Mouse (Mus musculus) CD4-positive, CD25-positive, alpha-beta regulatory T cell, adult 9 weeks (primary cell): Measurements from ENCODE around the gene Gm8947. TPM values are rescaled to one million over a fixed set of nuclear protein-coding genes. Genes with fewer than 3 reads are reported as not detected.

Experiments used
- polyA plus RNA-seq: library from polyadenylated mRNA; unstranded; fragments of 100-300 nt; shearing (Covaris generic); gene quantifications from one replicate; pipeline ENCODE4 v1.2.1, GENCODE M21; 2017

Gm8947 gene
- polyA plus RNA-seq = 0.16 TPM

DNA sequence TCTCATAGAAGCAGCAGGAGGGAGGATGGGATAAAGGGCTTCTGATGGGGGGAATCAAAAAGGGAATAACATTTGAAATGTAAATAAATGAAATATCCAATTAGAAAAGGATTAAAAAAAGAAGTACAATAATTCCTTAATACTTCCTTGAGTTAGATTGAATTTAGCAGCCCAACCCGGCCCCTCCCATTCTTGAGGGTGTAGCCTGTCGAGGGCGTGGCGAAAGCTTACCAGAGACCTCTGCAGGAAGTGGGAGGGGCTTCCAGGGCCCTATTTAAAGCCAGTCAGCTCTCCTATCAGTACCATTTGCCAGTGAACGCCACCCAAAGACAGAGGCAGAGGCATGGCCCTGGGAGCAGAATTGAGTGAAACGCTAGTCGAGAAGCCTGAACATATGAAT, at the start of gene Gm8947:
Gene Gm8947 (plus strand): TSS at position 302 of the 400 bp plus-strand sequence.

DNA sequence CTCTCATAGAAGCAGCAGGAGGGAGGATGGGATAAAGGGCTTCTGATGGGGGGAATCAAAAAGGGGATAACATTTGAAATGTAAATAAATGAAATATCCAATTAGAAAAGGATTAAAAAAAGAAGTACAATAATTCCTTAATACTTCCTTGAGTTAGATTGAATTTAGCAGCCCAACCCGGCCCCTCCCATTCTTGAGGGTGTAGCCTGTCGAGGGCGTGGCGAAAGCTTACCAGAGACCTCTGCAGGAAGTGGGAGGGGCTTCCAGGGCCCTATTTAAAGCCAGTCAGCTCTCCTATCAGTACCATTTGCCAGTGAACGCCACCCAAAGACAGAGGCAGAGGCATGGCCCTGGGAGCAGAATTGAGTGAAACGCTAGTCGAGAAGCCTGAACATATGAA, 9.9 kb upstream of the Gm8947 start, which contains the start of gene Gm47985:
Gene Gm47985 (plus strand): TSS at position 272 of the 400 bp plus-strand sequence.

DNA sequence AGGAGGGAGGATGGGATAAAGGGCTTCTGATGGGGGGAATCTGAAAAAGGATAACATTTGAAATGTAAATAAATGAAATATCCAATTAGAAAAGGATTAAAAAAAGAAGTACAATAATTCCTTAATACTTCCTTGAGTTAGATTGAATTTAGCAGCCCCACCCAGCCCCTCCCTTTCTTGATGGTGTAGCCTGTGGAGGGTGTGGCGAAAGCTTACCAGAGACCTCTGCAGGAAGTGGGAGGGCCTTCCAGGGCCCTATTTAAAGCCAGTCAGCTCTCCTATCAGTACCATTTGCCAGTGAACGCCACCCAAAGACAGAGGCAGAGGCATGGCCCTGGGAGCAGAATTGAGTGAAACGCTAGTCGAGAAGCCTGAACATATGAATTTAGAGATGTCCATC, 5.9 kb downstream of the Gm8947 start, which contains the start of gene Gm47995:
Gene Gm47995 (plus strand): TSS at position 329 of the 400 bp plus-strand sequence.

DNA sequence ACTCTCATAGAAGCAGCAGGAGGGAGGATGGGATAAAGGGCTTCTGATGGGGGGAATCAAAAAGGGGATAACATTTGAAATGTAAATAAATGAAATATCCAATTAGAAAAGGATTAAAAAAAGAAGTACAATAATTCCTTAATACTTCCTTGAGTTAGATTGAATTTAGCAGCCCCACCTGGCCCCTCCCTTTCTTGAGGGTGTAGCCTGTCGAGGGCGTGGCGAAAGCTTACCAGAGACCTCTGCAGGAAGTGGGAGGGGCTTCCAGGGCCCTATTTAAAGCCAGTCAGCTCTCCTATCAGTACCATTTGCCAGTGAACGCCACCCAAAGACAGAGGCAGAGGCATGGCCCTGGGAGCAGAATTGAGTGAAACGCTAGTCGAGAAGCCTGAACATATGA, 11.6 kb downstream of the Gm8947 start, which contains the start of gene 3110040M04Rik:
Gene 3110040M04Rik (plus strand): TSS at position 304 of the 400 bp plus-strand sequence.

DNA sequence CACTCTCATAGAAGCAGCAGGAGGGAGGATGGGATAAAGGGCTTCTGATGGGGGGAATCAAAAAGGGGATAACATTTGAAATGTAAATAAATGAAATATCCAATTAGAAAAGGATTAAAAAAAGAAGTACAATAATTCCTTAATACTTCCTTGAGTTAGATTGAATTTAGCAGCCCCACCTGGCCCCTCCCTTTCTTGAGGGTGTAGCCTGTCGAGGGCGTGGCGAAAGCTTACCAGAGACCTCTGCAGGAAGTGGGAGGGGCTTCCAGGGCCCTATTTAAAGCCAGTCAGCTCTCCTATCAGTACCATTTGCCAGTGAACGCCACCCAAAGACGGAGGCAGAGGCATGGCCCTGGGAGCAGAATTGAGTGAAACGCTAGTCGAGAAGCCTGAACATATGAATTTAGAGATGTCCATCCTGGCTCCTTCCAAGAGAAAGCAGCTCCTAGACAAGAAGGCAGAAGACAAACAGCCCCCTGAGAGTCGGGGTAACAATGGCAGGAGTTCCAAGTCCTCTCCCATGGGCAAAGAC, 17.7 kb downstream of the Gm8947 start, which contains the start of gene Gm47996:
Gene Gm47996 (plus strand): TSS at position 308 of the 532 bp plus-strand sequence.

Other genes starting within 250 kb of the Gm8947 start
- gene Hmcn1, start 198.9 kb upstream of the Gm8947 start, polyA plus RNA-seq = 0.27 TPM
- gene Gm47985, start 9.8 kb upstream of the Gm8947 start, polyA plus RNA-seq = not detected
- gene Gm47995, start 6.1 kb downstream of the Gm8947 start, polyA plus RNA-seq = not detected
- gene 3110040M04Rik, start 11.7 kb downstream of the Gm8947 start, polyA plus RNA-seq = not detected
- not detected for gene Gm47996, start 17.8 kb downstream of the Gm8947 start, polyA plus RNA-seq
- gene Ivns1abp, start 152.1 kb downstream of the Gm8947 start, polyA plus RNA-seq = 144 TPM
- 40.8 TPM for gene Swt1, start 236.1 kb downstream of the Gm8947 start, polyA plus RNA-seq
- gene Trmt1l, start 236.2 kb downstream of the Gm8947 start, polyA plus RNA-seq = 67.4 TPM